Mouse (Mus musculus) heart, postnatal 25 days (tissue): ENCODE data around the gene Usp11. TPM values are rescaled to one million over a fixed set of nuclear protein-coding genes. Genes with fewer than 3 reads are reported as not detected.
"Not testable (repeated sequence)": the region's sequence is repeated elsewhere in the genome, so short reads cannot be mapped to it uniquely, and the experiment has no call there.

Experiments
- DNase-seq: peaks from one replicate; pipeline ENCODE4 v3.0.0; 2022; ENCODE audit warnings: low spot score
- intact Hi-C: fragments of 180-260 bp; cut with DNase I; formaldehyde crosslinking; loops from one replicate; pipeline ENCODE4 v1.15.1; 2025
- total RNA-seq, 2 experiments: library from RNA; stranded (reverse); gene quantifications; 2 replicates each; pipeline ENCODE4 v1.2.3; 2021

The Usp11 gene
- total RNA-seq: 1 to 10 TPM; 4.3 to 6.5 TPM

- intact Hi-C loops: no loop called here
- no peak for DNase-seq
These were observed at the start of gene Usp11 for GRCm38 (mm10) chrX:20703741-20704290. Gene Usp11, plus strand, starts transcription at chrX:20703906.

DNA sequence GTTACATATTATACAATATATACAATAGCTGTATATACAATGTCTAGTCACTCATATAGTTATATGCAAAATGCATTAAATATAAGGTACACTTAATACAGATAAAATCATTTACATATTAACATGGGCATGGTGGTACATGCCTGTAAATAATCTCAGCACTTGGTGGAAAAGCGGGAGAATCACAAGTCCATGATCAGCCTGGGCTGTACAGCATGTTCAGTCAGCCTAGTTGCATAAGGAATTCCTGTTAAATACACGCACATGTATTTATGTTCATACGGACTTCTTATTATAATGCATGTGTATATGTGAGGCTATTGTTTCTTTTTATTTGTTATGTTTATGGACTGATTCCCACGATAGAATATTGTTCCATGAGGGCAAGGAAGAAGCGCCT, 46.1 kb upstream of the Usp11 start:
- intact Hi-C loops: no loop called here
- DNase-seq: no peak

- DNase-seq: peak; percentile 49
- intact Hi-C loops: no loop called here
These were observed 45.6 kb upstream of the Usp11 start, which contains the start of gene Uba1 for GRCm38 (mm10) chrX:20658026-20658652. Gene Uba1, plus strand, starts transcription at chrX:20658326.

DNA sequence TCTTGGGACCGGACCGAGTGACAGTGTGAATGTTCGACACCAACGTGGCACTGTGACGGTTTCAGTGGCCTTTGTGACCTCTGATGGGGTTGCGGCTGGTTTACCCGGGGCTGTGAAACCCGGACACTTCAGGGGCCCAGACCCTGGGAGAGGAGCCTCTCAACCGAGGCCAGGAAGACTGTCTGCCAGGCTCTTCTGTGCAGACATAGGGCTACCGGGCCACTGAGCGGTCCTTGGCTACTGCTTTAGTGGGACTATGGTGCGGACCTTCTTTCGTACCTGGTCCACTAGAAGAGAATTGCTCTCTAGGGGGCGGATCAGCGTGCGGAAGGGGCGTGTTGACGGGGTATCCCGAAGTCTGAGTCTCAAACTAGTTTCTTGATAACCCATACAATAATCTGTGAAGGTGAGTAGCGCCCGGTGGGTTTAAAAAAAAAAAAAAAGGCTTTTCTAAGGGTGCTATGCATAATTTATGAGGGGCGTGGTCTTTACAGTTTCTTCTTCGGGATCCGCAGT, 44.8 kb upstream of the Usp11 start:
- DNase-seq: no peak

DNA sequence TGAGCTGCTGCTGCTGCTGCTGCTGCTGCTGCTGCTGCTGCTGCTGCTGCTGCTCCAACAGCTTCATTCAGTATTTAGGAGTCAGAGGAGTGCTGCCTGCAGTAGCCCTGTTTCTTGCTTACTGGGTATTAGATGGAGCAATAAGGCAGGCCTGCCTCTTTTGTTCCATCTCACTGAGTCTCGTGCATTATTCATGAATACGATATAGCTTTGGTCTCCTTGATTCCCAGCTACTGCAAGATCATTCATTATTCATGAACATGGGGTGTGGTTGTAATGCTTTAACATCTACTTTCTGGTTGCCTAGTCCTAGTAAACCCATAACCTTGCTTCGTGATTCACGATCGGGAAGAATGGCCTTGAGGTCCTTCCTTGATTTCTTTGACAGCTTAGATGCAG, 41.4 kb upstream of the Usp11 start:
- intact Hi-C loops: loop anchor here (5.0 kb wide), 3 partner anchors 110 to 285 kb away; no protein-coding TSS in a partner anchor
- DNase-seq: no peak

More for the DNA sequence above, 44.8 kb upstream of the Usp11 start:
- intact Hi-C loops: no loop called here

DNA sequence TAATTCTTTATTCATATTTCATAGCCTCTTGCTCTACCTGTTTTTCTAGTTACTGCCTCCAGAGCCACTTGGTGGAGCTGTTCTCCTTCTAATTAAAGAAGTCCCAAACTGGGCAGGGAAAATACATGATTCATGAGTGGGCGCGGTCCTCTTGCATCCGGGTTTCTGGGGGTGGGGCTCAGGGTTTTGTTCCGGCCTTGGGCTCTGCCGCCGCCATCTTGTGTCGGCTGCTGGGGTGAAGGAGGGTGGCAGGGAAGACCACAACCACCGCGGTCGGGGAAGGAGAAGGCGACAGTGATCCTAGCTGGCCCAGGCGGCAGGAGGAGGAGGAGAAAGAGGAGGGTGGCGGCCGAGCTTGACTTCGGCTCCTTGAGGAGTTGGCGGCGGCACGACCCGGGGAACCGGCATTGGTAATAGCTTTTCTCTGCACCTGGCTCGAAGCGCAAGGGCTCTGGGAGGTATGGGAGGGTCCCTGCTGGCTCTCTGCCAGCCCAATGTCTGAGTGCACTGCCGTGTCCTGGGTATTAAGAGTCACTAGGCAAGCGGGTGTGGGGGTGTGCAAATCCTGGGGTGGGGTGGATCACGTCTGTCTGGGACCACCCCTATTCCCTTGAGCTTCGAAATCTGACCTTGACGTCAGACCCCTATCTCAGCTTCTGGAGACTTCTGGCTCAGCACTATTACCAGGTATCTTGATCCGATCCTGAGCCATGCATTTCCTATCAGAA, 40.8 kb upstream of the Usp11 start:
- DNase-seq: peak; percentile 76
- intact Hi-C loops: loop anchor here (5.0 kb wide), 3 partner anchors 109 to 284 kb away; no protein-coding TSS in a partner anchor

GRCm38 (mm10) chrX:20663444-20663790, 40.3 kb upstream of the Usp11 start:
- intact Hi-C loops: loop anchor here (5.0 kb wide), 3 partner anchors 109 to 284 kb away; no protein-coding TSS in a partner anchor

GRCm38 (mm10) chrX:20687519-20688067, 16.1 kb upstream of the Usp11 start, which contains the start of gene Cdk16:
Gene Cdk16, plus strand, starts transcription at chrX:20687954.
- DNase-seq: peak; percentile 83
- intact Hi-C loops: no loop called here

More at GRCm38 (mm10) chrX:20663444-20663790, 40.3 kb upstream of the Usp11 start:
- DNase-seq: no peak

DNA sequence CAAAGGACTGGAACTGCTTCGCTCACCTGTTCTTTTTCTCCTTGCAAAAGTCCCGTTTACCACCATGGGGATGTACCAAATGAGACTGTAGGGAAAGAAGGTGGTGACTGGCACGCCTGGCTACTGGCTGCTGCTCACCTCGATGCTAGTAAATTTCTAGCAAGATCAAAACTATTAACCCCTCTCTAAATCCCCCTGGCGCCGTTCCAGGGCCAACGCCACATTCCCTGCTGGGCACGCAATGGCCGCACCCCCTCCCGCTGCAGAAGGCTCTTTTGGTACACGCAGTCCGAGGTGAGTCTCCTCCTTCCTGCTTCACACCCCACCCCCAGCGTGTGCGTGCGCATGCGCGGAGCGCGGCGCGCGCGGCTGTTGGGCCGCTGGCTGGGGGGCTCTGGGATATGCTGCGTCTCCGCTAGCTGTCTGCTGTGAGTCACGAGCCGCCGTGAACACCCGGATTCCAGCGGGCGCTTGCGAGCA, 15.6 kb upstream of the Usp11 start:
- intact Hi-C loops: no loop called here
- DNase-seq: peak; percentile 76

GRCm38 (mm10) chrX:20688615-20689014, 15.1 kb upstream of the Usp11 start:
- intact Hi-C loops: no loop called here
- DNase-seq: peak; percentile 36

DNA sequence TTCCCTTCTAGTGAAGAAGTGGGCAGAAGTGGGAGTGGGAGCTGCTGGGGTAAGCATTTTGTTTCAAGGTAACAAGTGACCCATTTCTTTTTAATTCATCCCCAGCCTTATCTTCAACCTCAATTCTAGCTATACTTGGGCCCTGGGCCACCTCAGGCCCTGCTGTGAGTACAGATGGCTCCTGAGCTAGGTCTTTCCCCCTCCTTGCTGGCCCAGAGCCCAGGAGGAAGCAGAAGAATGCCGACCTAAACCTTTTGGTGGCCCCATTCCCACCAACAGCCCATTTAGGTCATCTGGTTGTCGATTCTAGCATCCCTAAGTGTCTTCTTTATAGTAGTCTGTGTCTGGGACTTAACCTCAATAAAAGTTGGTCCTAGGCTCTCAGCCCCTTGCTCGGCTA, 12.1 kb upstream of the Usp11 start:
- intact Hi-C loops: no loop called here
- no peak for DNase-seq

- DNase-seq: no peak
- intact Hi-C loops: no loop called here
These were observed 11.1 kb upstream of the Usp11 start for GRCm38 (mm10) chrX:20692616-20693015.

GRCm38 (mm10) chrX:20695842-20696241, 7.9 kb upstream of the Usp11 start:
- intact Hi-C loops: no loop called here
- no peak for DNase-seq

DNA sequence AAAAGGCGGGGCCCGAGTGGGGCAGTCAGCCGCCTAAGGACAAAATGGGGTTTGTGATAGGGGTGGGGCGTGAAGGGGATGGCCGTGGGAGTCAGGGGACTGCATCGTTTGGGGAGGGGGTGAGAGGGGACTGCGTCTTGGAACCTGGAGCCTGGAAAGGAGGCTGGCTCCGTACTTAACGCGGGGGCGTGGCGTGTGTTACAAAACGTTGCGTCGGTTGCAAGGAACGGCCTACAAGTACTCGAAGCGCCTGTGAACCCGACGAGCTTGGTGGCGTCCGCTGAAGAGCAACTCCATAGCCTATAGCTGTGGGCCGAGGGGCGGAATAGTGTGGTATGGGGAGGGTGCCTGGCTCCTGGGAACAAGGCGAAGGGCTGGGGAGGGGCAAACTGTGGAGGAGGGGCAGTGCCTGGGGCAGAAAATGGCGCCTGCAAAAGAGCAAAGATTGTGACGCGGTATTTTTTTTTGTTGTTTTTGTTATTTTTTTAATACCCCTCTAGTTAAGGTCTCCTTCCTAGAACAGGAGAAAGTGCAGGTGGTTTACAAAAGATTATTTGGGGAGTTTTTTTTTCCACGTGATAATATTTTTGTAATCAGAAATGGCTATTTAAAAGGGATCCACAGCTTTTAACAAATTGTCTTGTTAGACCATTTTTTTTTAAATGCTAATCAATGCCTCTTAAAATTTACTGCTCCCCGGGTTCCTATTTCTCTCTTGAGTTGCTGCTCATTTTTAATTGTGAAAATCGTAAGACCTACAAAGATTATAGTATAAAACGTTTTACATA, 783 bp downstream of the Usp11 start:
- DNase-seq: peak; percentile 62
- intact Hi-C loops: no loop called here

DNA sequence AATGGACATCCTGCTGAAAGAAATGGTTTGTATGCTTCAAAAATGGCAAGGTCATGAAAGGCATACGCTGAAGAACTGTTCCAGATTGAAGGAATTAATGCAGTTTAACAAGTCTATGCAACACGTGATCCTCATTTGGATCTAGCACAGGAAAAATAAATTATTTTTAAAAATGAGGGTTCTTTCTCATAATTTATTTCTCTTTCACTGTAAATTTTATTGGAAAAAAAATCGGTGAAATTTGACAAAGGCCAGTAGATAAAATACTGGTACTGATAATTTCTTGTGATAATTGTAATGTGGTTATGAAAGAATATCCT, 1.3 kb downstream of the Usp11 start:
- no peak for DNase-seq
- intact Hi-C loops: no loop called here

- intact Hi-C loops: no loop called here
- no peak for DNase-seq
These were observed 25.0 kb downstream of the Usp11 start for GRCm38 (mm10) chrX:20728681-20729080.

DNA sequence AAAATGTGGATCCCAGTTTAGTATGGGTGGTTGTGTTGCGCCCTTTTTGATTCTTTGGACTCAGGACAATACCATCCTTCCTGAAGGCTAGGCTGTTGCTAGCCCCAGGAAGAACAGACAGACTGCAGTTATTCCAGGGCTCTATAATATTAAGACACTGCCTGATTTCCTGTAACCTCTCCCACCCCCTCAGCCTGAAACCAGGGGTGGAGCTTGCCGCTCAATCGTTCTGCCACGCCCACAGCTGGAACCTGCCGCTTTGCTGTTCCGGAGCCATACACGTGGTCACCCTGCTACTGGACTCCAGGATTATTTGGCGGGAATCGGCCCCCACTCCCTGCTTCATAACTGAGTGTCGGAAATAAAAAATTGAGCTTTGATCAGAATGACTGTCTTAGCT, 26.3 kb downstream of the Usp11 start:
- DNase-seq: peak; percentile 5
- intact Hi-C loops: not testable (repeated sequence)

- no peak for DNase-seq
- intact Hi-C loops: no loop called here
These were observed 32.8 kb downstream of the Usp11 start for GRCm38 (mm10) chrX:20736479-20736878.

DNA sequence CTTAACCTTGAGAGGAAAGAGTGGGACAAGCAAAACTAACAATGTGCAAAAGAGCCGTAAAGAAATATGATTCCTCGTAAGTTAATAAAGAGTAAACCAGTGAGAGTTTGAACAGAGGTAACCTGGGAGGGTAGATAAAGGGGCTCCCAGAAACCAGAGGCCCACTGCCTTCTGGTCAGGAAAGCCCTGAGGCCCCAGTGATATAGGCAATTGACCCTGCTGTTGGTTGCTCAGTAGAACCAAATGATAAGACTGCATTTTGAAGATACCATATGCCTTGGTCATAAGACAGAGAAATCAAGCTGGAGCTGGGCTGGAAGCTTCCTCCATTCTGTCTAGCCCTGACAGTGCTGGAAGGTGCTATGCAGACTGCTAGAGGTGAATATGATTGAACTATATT, 45.1 kb downstream of the Usp11 start:
- intact Hi-C loops: no loop called here
- no peak for DNase-seq

DNA sequence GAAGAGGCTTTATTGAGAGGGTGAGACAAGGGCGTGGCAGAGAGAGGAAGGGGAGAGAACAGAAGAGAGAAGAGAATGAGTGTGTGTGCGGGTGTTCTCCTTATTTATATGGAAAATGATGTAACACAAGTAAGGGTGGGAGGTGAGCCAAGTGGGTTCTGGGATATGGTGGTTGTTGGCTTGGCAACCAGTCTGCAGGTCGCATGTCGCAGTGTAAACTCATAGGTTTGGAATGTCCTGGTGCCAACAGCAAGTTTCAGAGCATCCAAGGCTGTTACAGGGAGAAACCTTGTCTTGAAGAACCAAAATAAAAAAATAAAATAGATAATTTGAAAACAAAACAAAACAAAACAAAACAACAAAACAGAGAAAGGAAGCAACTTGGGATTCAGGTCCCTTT, 57.5 kb downstream of the Usp11 start:
- intact Hi-C loops: no loop called here
- DNase-seq: no peak
